Mouse (Mus musculus) megakaryocyte-erythroid progenitor cell, adult 5-6 weeks (primary cell): Measurements from ENCODE around the gene Ago3. TPM values are rescaled to one million over a fixed set of nuclear protein-coding genes. Genes with fewer than 3 reads are reported as not detected.

Experiments used
- ATAC-seq: replicated peaks from 2 replicates; pipeline ENCODE4 v1.8.0; 2016; ENCODE audit warnings: mild to moderate bottlenecking, inconsistent platforms; ENCODE audit not compliant: severe bottlenecking, poor library complexity, low FRiP score, low TSS enrichment
- total RNA-seq, 2 experiments: library from RNA; stranded (forward) in 1 of 2; stranded (reverse) in 1 of 2; fragments of 200-1000, 215-1000 nt in 1 of 2; fragments of >200 nt in 1 of 2; fragmentation: Nextera tagmentation in 1 of 2; gene quantifications; 2 replicates each; pipeline ENCODE4 v1.2.3; 2014 to 2017

The Ago3 gene
- total RNA-seq, 2 experiments from 2014 or later = 18.0 to 20.2 TPM

DNA sequence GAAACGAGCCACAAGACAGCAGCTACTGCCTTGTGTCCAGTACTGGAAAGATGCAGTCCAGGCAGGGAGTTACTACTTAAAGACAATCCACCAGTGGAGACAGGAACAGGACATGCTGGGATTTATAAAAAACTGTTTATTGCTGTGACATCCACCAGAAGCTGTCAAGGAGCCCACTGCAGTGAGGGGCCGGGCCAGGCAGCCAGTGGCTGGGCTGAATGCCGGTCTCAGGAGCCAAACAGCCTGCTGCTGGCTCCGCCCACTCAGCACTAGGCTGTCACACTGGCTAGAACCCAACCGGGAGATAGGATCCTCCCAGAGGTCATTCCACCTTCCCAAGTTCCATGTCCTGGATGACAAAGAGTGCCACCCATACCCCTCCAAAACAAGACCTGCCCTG, 113.4 kb downstream of the Ago3 start:
- ATAC-seq = no peak

DNA sequence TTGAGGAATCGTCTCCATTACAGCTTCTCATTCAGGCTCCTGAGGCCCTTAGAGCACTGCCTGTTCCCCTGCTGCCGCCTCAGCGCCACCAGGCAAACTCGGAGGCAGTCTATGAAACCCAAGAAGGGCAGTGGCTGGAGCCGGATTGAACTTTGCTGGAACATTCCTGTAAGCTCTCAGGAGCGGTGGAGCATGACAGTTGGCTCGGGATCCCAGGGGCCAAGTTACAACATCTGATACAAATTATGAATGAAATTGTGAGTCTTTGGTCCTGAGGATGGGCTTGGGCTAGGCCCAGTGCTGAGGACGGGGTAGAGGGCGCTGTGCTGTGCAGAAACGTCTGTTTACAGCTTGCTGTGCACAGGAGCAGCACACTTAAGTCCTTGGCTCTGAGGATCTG, 115.0 kb downstream of the Ago3 start:
- 0 out of 2 replicates have a peak, but pooled peaks have one; percentile 12 for ATAC-seq

DNA sequence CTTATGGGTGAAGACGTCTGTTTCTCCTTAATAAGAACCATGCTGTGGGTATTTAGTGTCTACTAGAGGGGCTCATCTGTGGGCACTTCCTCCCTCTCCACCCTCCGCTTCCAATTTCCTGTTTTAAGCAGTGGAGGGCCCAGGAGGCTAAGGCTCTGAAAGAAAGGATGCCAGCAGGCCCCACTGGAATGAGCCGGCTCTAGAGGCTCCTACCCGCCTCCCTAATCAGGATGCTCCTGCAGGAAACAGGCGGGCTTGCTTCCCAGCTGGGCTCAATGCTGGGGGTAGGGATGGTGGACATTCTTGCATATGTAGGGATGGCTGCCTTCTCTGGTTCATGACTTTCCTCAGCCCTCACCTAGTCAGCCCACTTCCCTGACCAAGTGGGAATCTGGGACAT, 116.2 kb downstream of the Ago3 start:
- ATAC-seq = no peak

DNA sequence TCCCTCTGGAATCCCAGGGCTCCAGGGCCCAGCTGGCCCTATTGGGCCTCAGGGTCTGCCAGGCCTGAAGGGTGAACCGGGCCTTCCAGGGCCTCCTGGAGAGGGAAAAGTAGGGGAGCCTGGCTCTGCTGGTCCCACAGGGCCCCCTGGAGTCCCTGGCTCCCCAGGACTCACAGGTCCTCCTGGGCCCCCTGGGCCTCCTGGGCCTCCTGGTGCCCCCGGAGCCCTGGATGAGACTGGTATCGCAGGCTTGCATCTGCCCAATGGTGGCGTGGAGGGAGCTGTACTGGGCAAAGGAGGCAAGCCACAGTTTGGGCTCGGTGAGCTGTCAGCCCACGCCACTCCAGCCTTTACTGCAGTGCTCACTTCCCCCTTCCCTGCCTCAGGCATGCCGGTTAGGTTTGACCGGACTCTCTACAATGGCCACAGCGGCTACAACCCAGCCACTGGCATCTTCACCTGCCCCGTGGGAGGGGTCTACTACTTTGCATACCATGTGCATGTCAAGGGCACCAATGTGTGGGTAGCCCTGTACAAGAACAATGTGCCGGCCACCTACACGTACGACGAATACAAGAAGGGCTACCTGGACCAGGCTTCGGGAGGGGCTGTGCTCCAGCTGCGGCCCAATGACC, 117.7 kb downstream of the Ago3 start:
- ATAC-seq = no peak

DNA sequence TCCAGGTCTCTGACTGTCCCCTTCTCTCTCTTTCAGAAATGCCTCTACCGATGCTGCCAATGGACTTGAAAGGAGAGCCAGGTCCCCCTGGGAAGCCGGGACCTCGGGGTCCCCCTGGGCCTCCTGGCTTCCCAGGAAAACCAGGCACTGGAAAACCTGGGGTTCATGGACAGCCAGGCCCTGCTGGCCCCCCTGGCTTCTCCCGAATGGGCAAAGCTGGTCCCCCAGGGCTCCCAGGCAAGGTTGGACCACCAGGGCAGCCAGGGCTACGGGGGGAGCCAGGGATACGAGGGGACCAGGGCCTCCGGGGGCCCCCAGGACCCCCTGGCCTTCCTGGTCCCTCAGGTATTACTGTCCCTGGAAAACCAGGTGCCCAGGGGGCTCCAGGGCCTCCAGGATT, 119.0 kb downstream of the Ago3 start:
- no peak for ATAC-seq

DNA sequence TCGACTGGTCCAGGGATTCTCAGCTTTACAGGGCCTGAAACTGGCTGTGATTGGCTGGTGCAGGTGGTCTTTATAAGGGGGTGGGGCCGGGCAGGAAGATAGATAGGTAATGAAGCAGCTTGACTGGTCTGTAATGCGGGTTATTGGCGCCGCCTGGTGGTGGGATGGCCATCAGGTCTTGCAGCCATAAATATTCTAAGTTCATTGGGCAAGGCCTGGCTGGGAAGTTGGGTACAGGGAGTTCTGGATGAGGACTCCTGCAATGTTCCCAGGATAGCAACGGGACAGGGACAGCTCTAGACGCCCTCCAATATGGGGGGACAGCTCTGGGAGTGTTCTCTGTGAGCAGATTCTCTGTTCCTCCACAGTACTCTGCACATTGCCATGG, 119.4 kb downstream of the Ago3 start:
- ATAC-seq = peak; percentile 62

DNA sequence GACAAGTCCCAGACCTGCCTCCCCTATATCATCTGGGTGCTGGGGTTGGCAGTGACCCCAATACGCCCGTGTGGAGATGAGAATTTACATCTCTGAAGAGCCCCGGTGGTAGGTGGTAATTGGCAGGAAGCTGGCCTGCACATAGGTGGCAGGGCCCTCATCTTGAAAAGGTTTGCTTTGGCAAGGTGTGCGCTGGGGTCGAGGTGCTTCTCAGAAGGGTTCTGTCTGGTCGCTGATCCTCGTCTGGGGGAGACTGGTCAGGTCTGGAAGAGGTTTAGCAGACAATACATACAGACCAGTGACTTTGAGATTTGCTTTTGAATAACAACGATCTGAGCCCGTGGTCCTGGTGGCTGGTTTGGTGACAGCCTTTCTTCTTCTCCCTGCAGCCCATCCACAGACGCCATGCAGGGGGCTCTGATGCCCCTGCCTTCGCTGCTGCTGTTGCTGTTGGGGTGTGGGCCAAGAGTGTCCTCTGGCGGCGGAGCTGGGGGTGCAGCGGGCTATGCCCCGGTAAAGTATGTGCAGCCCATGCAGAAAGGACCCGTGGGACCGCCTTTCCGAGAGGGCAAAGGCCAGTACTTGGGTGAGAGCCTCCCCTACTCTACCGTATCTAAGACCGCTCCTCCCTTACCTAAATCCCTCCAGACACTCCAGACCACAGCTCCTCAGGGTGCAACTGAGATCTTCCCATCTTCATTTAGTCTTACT, 120.0 kb downstream of the Ago3 start:
- ATAC-seq = peak; percentile 45

DNA sequence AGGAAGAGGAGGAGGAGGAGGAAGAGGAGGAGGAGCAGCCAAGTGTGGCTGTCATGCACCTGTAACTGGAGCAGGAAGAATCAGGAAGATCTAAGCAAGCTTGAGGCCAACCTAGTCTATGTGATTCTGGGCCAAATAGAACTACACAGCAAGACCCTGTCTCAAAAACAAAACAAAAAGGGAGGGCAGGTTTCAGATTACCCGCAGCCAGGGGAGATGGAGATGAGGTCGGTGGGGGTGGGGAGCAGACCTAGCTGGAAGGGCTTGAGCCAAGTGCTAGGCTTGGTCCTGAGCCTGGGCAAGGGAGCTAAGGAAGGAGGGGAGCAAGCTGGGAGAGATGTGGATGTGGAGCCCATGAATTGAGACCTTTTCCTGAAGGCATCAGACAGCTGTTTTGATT, 122.5 kb downstream of the Ago3 start:
- ATAC-seq = no peak

DNA sequence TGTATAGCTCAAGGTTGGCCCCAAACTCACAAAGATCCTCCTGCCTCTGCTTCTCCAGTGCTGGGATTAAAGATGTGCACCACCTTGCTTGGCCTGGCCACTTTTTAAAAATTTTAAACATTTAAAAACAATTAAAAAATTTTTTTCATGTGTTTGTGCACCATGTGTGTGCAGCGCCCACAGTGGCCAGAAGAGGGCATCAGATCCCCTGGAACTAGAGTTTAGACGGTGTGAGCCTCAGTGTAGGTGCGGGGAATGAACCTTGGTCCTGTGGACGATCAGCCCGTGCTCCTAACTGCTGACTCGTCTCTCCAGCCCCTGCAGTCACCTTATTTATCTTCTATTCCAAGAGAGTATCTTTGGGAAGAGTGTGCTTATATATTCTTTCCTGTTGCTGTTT, 123.3 kb downstream of the Ago3 start:
- ATAC-seq = no peak

DNA sequence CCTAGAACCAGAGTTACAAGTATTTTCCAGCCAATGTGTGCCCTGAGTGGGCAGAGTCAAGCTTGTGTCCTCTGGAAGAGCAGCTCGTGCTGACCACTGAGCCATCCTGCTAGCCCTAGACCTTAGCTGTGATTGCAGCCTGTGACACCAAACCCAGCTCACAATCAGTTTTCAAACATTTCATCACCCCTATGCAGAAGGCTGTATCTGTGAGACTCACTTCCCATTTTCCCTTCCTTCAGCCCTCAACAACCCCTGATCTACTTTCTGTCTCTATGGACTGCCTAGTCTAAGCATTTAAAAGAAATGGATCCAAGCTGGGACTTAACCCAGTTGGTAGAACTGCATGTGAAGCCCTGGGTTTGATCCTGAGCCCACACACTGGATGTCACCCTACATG, 123.9 kb downstream of the Ago3 start:
- ATAC-seq = no peak

DNA sequence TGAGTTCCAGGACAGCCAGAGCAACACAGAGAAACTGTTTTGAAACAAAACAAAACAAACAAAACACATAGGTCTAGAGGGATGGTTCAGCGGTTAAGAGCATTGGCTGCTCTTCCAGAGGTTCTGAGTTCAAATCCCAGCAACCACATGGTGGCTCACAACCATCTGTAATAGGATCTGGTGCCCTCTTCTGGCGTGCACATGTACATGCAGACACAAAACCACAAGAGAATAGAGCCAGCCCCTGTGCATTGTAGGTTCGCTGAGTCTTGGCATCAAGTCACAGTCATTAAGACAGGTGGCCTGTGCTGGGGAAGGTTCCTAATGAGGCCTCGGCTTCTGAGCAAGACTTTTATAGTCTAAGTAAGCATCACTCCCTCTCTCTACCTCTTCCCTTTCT, 125.5 kb downstream of the Ago3 start:
- 0 out of 2 replicates have a peak, but pooled peaks have one; percentile 39 for ATAC-seq

DNA sequence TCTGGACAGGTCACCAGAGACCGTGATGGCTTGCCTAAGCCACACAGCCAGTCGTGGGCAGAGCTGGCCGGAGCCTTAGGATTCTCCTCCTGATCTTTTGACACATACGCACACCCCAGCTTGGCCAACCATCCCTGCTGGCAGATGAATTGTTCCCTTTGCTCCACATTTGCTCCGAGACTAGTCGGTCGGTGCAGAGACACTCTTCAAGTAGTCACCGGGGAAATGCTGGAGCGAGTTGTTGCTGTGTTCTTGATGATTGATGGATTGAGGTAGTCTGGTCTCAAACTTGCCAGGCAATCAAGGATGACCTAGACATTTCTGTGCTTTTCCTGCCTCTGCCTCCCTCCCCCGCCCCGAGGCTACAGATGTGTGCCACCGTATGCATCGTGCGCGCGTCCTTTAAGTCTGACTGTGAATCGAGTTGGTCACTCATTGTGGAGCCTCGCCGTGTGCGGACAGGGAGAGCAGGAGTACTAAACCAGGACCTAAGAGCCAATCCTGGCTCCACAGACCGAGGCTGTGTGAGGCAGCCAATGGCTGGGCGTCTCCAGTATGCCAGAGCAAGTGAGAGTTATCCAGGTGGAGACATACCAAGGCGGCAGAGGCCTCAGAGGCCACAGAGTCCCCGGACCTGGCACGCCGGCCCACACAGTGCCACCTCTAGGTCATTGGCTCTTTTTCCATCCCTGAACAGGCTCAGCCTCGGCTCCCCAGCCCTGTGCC, 127.6 kb downstream of the Ago3 start:
- no peak for ATAC-seq

DNA sequence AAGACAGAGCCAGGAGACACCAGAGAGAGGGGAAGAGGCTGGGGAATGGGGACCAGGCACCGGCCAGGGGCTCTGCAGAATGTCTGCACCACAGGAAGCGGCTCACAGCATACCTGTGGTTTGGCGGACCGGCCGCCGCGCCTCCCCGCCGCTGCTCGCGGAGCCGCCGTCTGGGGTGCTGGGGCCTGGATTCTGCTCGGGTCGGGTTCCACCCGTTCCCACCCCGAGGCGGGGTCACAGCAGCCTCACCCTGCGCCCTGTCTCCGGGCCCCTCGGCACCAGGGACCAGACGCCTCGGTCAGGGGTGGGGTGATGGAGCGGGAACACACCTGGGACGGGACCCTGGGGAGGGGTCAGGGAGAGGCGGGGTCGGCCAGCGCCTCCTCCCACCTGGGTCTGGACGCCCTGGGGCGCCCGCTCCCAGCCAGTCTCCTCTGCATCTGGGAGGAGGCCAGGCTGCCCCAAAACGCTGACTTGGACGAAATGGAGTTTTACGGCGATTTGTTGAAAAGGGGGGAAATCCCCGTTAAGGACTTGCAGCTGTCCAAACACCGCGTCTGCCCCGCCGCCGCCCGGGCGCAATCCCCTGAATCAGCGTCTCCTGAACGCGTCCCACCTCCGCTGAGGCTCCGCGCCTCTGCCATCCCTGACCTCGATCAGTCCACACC, 128.3 kb downstream of the Ago3 start:
- no peak for ATAC-seq

DNA sequence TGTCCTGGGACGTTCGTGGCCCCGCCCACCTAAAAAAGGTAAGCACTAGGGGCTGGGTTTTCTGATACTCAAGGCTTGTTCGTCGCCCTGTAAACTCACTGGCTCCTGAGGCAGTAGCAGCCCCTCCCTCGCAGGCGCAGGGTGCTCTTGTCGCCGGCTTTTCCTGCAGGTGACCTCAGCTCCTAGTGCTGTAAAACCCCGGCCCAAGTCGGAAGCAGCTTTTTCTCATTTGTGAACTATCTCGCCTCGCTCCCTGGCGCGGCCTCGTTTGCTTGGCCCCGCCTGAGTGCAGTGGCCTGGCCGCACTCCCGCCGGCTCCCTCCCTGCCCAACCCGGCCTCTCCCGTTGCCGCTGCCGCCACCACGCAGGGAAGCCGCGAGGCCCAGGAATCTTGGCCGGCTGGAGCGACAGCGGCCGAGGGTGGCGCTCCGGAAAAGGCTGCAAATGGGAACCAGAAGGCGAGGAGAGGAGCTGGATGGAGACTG, 132.7 kb downstream of the Ago3 start:
- no peak; the same call in 1 of the 2 replicates for ATAC-seq

DNA sequence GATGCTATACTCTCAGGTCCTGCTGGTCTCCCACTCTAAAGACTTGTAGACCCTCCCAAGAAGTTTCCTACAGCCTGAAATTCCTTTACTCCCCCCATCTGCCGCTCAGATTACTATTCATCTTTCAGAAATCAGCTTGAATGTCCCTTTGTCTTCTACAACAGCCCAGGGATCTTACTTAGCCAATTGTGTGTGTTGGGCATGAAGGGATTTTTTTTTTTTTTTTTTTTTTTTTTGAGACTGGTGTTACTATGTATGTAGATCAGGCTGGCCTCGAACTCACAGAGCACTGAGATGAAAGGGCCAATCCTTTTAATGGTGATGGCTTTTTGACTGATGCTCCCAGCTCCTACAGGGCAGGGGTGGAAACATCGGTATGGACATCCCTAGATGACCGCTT, 133.4 kb downstream of the Ago3 start:
- no peak for ATAC-seq

DNA sequence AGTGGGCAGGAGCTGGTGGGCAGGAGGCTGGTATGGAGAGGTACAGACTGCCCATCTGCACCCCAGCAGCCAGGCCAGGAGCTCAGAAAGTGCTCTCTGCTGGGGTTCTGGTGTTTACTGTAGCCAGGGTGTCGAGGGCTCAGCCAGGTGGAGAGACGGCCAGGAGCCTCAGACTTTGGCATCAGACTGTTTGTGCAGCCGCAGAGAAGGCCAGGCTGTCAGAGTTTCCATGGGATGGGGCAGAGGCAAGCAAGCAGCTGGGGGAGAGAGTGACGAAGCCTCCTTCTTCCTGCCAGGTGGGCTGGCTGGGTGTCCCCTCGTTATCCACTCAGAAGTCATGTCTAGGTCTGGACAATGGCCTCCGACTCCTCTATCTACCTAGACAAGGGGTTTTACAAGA, 134.2 kb downstream of the Ago3 start:
- ATAC-seq = no peak

DNA sequence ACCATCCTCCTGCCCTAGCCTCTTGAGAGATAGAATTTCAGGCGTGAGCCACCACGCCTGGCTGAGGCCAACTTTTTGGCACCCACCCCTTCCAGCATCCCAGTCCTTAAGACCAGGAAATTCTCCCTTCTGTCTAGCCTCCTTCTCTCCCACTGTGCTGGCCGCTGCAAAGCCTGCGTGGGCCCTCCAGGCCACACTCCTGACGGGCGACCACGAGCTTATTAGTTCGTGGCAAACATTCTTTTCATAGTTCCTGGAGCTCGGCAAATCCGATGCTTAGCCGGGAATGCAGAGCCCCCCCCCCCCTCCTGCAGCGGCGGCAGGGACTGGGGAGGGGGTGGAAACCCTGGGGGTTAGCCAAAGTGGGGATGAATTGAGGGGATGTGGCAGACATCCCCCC, 138.2 kb downstream of the Ago3 start:
- no peak for ATAC-seq

DNA sequence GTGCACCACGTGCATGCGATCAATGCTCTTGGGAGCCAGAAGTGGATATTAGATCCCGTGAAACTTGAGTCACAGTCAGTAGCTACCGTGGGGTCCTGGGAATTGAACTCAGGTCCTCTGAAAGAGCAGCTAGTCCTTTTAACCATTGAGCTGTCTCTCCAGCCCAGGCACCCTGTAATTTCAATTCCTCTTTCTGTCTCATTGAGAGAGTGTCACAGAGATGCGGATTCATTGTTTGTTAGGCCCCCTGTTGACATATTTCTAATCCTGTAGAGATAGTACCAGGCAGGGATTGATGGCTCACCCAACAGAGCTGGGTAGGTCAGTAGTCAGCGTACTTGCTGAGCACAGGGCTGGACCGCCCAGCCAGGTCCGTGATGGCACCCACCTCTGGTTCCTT, 139.0 kb downstream of the Ago3 start:
- no peak for ATAC-seq

DNA sequence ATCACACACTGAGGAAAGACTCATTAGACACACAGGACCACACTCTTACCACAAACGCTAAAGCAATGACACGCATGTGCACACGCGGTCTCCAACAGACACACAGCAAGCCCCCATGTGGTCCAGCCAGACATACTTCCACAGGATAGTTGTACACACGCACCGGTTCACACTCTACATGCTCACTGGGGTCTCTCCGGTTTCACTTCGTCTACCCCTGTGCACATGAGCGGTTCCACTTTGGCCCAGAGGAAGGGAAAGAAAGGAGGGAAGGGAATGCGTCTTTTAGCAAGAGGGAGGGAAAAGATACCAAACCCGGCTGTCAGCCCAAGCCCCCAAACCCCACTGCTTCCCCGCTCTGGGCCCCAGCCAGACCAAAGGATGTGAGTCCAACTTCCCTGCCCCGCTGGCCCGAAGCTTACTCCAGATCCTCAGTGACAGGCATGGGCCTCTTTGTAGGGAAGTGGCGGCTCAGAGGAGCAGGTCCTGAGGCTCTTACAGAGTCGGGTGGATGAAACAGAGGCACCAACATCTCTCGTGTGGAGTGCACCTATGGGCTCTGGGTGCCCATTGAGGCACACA, 141.2 kb downstream of the Ago3 start:
- ATAC-seq = no peak
